13 mouse cellular contexts compared by ENCODE assay signal in genomic region chr10:5368266-5368665, GRCm38 (mm10).
DNase-seq lines count a peak whose midpoint lies in the region; ATAC-seq and TF ChIP-seq lines count a peak whose summit lies in the region.
"Had no signal": no experiment of that assay in that cellular context is flagged by ENCODE, and none has a peak within 500 bp of the region (broad histone marks: within the 10 kb centered on the region; RNA-seq: fewer than 3 reads in every experiment).

No protein-coding gene starts in this region.

- no peak overlapping the region for H3K27ac ChIP-seq in forebrain, embryonic 16.5 days (ENCODE audit: low read length)
- H3K27ac ChIP-seq in layer of hippocampus, adult 2 months, result peak overlapping the region; percentile 97
- H3K27ac ChIP-seq in olfactory bulb, adult 2 months (ENCODE audit: insufficient read depth, low read depth, low read length), result peak overlapping the region; percentile 76
- H3K27ac ChIP-seq: intestine, embryonic 15.5 days; limb, embryonic 10.5 days; liver, embryonic 14.5 days had no signal

- 63% methylated on average over 6 of the region's 6 CpGs for WGBS in forebrain, embryonic 16.5 days
- 23% methylated on average over 6 of the region's 6 CpGs for WGBS in olfactory bulb, adult 2 months

- H3K4me1 ChIP-seq in forebrain, embryonic 16.5 days (replicated peaks; ENCODE audit: control insufficient read depth, insufficient read depth, low read length), result peaks cover 6% of the 10 kb centered on the region
- peaks cover 10% of the 10 kb centered on the region for H3K4me1 ChIP-seq in olfactory bulb, adult 2 months (ENCODE audit: control insufficient read depth, insufficient read depth, low read length)
- H3K4me1 ChIP-seq: intestine, embryonic 15.5 days; limb, embryonic 10.5 days had no signal

- no peak overlapping the region for H3K9ac ChIP-seq in forebrain, embryonic 16.5 days (replicated peaks; ENCODE audit: low read depth, low read length)
- H3K9ac ChIP-seq: intestine, embryonic 15.5 days; liver, embryonic 14.5 days had no signal

- peak; percentile 65 for DNase-seq in layer of hippocampus, adult 11-12 months (ENCODE audit: low spot score)
- no peak for DNase-seq in layer of hippocampus, adult 9-10 months (ENCODE audit: low spot score)
- peak; percentile 54 to 73 for DNase-seq in layer of hippocampus, adult 2 months (ENCODE audit: low spot score in 2 of 2)
- DNase-seq in gastrocnemius, adult 18-20 months (ENCODE audit: low spot score), result no peak
- DNase-seq in heart, postnatal 4 days, result no peak
- DNase-seq: adrenal gland, adult 2 months; lung, postnatal 36 days; thymus, postnatal 4 days had no signal

- H3K9me3 ChIP-seq in forebrain, embryonic 16.5 days (ENCODE audit: control insufficient read depth, low read length), result no peaks in the 10 kb centered on the region
- H3K9me3 ChIP-seq: intestine, embryonic 15.5 days; limb, embryonic 10.5 days had no signal

- H3K4me2 ChIP-seq in forebrain, embryonic 16.5 days (ENCODE audit: low read length), result no peak overlapping the region

- H3K36me3 ChIP-seq in forebrain, embryonic 16.5 days (ENCODE audit: control insufficient read depth, insufficient read depth), result no peaks in the 10 kb centered on the region
- H3K36me3 ChIP-seq: intestine, embryonic 15.5 days; limb, embryonic 10.5 days had no signal

- H3K4me3 ChIP-seq in forebrain, embryonic 16.5 days (replicated peaks; ENCODE audit: low read length), result no peak overlapping the region
- H3K4me3 ChIP-seq in layer of hippocampus, adult 2 months, result peak overlapping the region; percentile 68
- no peak overlapping the region for H3K4me3 ChIP-seq in olfactory bulb, adult 2 months (ENCODE audit: insufficient read depth, low read depth, low read length)
- H3K4me3 ChIP-seq: intestine, embryonic 15.5 days; limb, embryonic 10.5 days had no signal

- ATAC-seq in forebrain, embryonic 16.5 days, result peak; percentile 72
- ATAC-seq: intestine, embryonic 15.5 days had no signal

- no peak for TF ChIP-seq CTCF in layer of hippocampus, adult 2 months (conservative IDR thresholded peaks at IDR 0.05)
- no peak for TF ChIP-seq CTCF in olfactory bulb, adult 2 months (IDR thresholded peaks at IDR 0.05; ENCODE audit: insufficient read depth, low read depth, low read length)

- no peaks in the 10 kb centered on the region for H3K27me3 ChIP-seq in forebrain, embryonic 16.5 days (replicated peaks; ENCODE audit: control insufficient read depth, insufficient read depth, low read length)
- H3K27me3 ChIP-seq: intestine, embryonic 15.5 days had no signal

- TF ChIP-seq POLR2A in olfactory bulb, adult 2 months (IDR thresholded peaks at IDR 0.05; ENCODE audit: insufficient read depth, low read depth, low read length), result no peak

Comparison
In these comparisons a context has a peak if more than half of its experiments do, and no peak if none do; other contexts are left out.
1. DNase-seq: peak in layer of hippocampus, adult 11-12 months (single experiment) and layer of hippocampus, adult 2 months (2 of 2); none in layer of hippocampus, adult 9-10 months (single experiment), gastrocnemius, adult 18-20 months (single experiment) and heart, postnatal 4 days (single experiment).